Mouse (Mus musculus) C2C12 (cell line): ENCODE measurements at regions not wholly inside any gene's neighbourhood (a gene's known extent, or its start where the extent isn't known, plus 50 kb on each side); places are given as distances from the start of the nearest gene placed in this dataset.

Experiments
- CTCF ChIP-seq: IDR thresholded peaks from one replicate; pipeline ENCODE4 v1.5.1; 2011; ENCODE audit not compliant: control insufficient read depth, insufficient read depth, insufficient read length
- MAX ChIP-seq: IDR thresholded peaks from one replicate; pipeline ENCODE4 v1.6.1; 2011; ENCODE audit warnings: mild to moderate bottlenecking, control low read depth
- USF1 ChIP-seq: IDR thresholded peaks from one replicate; pipeline ENCODE4 v1.6.1; 2011; ENCODE audit warnings: low read depth, mild to moderate bottlenecking, control low read depth, moderate library complexity

DNA sequence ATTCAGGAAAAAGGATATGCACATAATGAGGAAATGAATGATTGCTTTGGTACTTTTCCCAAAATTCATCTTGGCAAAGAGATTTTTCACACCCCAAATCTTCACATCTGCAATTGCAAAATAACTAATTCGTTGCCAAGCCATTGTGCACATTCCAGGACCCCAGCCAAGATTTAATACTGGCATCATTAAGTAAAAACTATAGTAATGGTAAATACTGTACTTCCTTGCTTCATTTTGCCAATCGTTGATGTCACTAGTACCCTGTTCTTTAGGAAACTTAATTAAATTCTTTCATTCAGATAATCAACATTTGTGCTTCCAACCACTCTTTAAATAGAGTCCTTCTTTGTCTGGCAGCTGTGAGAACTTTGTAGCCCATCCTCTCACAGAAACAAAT is 303.6 kb downstream of the Arl4a start:
- TF ChIP-seq USF1 (no peak), CTCF (no peak), MAX (no peak)
